Mouse (Mus musculus) testis, adult 2 months (tissue): ENCODE measurements around the gene Olfr509.

Experiments
- CTCF ChIP-seq: fragments of 200-500 bp; IDR thresholded peaks from 2 replicates; pipeline ENCODE4 v1.5.1; 2012; ENCODE audit warnings: low read depth, mild to moderate bottlenecking, inconsistent platforms, low read length, moderate library complexity; ENCODE audit not compliant: control insufficient read depth, insufficient read depth, insufficient replicate concordance
- POLR2A ChIP-seq: fragments of 200-500 bp; IDR thresholded peaks from 2 replicates; pipeline ENCODE4 v1.6.1; 2012; ENCODE audit warnings: low read depth, mild to moderate bottlenecking, inconsistent platforms, low read length, moderate library complexity; ENCODE audit not compliant: control insufficient read depth

- TF ChIP-seq CTCF, result no peak
- TF ChIP-seq POLR2A, result no peak
Observed at GRCm38 (mm10) chr7:108614110-108614509, 37.6 kb downstream of the Olfr509 start.
